Mouse (Mus musculus) ES-Bruce4 (cell line): ENCODE measurements around the gene Tmem184b.

Experiments
- CTCF ChIP-seq: IDR thresholded peaks from one replicate; pipeline ENCODE4 v1.8.1; 2011; ENCODE audit warnings: low read depth, low read length
- EP300 ChIP-seq: IDR thresholded peaks from 2 replicates; pipeline ENCODE4 v1.6.1; 2011; ENCODE audit warnings: low read depth, low read length; ENCODE audit not compliant: insufficient read depth
- POLR2A ChIP-seq: IDR thresholded peaks from one replicate; pipeline ENCODE4 v1.8.1; 2011; ENCODE audit warnings: low read length; ENCODE audit not compliant: insufficient read depth

- TF ChIP-seq POLR2A (no peak), EP300 (no peak), CTCF (no peak)
Measured at GRCm38 (mm10) chr15:79445786-79446654, 42.7 kb upstream of the Tmem184b start.
